Mouse (Mus musculus): Measurements from ENCODE around the gene Zmiz1. TPM values are rescaled to one million over a fixed set of nuclear protein-coding genes. Genes with fewer than 3 reads are reported as not detected.

Gene Zmiz1
- total and polyA plus RNA-seq, 3 experiments = 3.7 to 45.8 (median 11.1) TPM

- Histone ChIP-seq H3K27me3 (replicated peaks) (no peaks in the 10 kb centered on the region), H3K79me2 (replicated peaks; ENCODE audit: control insufficient read depth, extremely low read depth, insufficient read depth, poor library complexity, severe bottlenecking) (0 out of 2 replicates have a peak, but pooled peaks cover 6% of the 10 kb centered on the region), H3K9me3 (replicated peaks; ENCODE audit: low read length) (no peaks in the 10 kb centered on the region), H3K4me3 (replicated peaks in 1 of 3; ENCODE audit: low read depth in 2 of 3, low read length in 2 of 3, poor library complexity in 1 of 3) (no peak overlapping the region), H3K4me2 (ENCODE audit: insufficient read depth, low read depth, poor library complexity, severe bottlenecking) (no peak overlapping the region), H3K9ac (ENCODE audit: insufficient read depth, low read depth) (no peak overlapping the region), H3K36me3 (replicated peaks in 1 of 2; ENCODE audit: control insufficient read depth in 1 of 2, insufficient read depth in 1 of 2, low read length in 1 of 2) (peaks cover 20 to 31% of the 10 kb centered on the region in 2 experiments), H3K27ac (ENCODE audit: insufficient read depth, low read depth) (no peak overlapping the region), H3K4me1 (ENCODE audit: control insufficient read depth in 1 of 2, insufficient read depth in 2 of 2) (peaks cover 41 to 93% of the 10 kb centered on the region in 2 experiments)
- dilution Hi-C loops (cut with MboI; ENCODE audit: extremely low pct_ligation_motif_present, extremely low pct_unique_long_range_greater_than_20kb, low sequenced_read_pairs) (no loop called here), in situ Hi-C loops (cut with MboI; ENCODE audit: low pct_ligation_motif_present, low pct_unique_long_range_greater_than_20kb, low sequenced_read_pairs) (no loop called here)
- TF ChIP-seq GABPA (IDR thresholded peaks at IDR 0.05; ENCODE audit: insufficient replicate concordance, low read depth, low read length) (no peak), ZC3H11A (IDR thresholded peaks at IDR 0.05; ENCODE audit: low read depth, low read length) (no peak), ZKSCAN1 (IDR thresholded peaks at IDR 0.05; ENCODE audit: borderline replicate concordance, low read depth, low read length) (no peak), MXI1 (IDR thresholded peaks at IDR 0.05; ENCODE audit: low read depth, low read length) (no peak), TBP (conservative IDR thresholded peaks at IDR 0.05; ENCODE audit: low read depth, low read length) (no peak), IRF4 (IDR thresholded peaks at IDR 0.05; ENCODE audit: low read depth, low read length) (no peak), ELF1 (IDR thresholded peaks at IDR 0.05; ENCODE audit: low read depth, low read length) (no peak), POLR2A (IDR thresholded peaks at IDR 0.05; ENCODE audit: low read depth, low read length) (no peak), TCF12 (IDR thresholded peaks at IDR 0.05; ENCODE audit: low read depth, low read length) (no peak), JUND (conservative IDR thresholded peaks at IDR 0.05; ENCODE audit: low read depth, low read length) (no peak), ZNF384 (IDR thresholded peaks at IDR 0.05; ENCODE audit: low read depth, low read length) (no peak)
- no peak for DNase-seq (ENCODE audit: extremely low read depth)
Measured at GRCm38 (mm10) chr14:25513496-25513895, 54.5 kb downstream of the Zmiz1 start.

GRCm38 (mm10) chr14:25514943-25515512, 56.0 kb downstream of the Zmiz1 start:
- Histone ChIP-seq H3K4me1 (ENCODE audit: control insufficient read depth in 1 of 2, insufficient read depth in 2 of 2) (peaks cover 47 to 97% of the 10 kb centered on the region in 2 experiments), H3K9me3 (replicated peaks; ENCODE audit: low read length) (no peaks in the 10 kb centered on the region), H3K9ac (ENCODE audit: insufficient read depth, low read depth) (no peak overlapping the region), H3K36me3 (replicated peaks in 1 of 2; ENCODE audit: control insufficient read depth in 1 of 2, insufficient read depth in 1 of 2, low read length in 1 of 2) (peaks cover 13 to 21% of the 10 kb centered on the region in 2 experiments), H3K4me3 (replicated peaks in 1 of 3; ENCODE audit: low read depth in 2 of 3, low read length in 2 of 3, poor library complexity in 1 of 3) (no peak overlapping the region), H3K27me3 (replicated peaks) (no peaks in the 10 kb centered on the region), H3K79me2 (replicated peaks; ENCODE audit: control insufficient read depth, extremely low read depth, insufficient read depth, poor library complexity, severe bottlenecking) (0 out of 2 replicates have a peak, but pooled peaks cover 6% of the 10 kb centered on the region), H3K27ac (ENCODE audit: insufficient read depth, low read depth) (no peak overlapping the region), H3K4me2 (ENCODE audit: insufficient read depth, low read depth, poor library complexity, severe bottlenecking) (no peak overlapping the region)
- dilution Hi-C loops (cut with MboI; ENCODE audit: extremely low pct_ligation_motif_present, extremely low pct_unique_long_range_greater_than_20kb, low sequenced_read_pairs) (no loop called here), in situ Hi-C loops (cut with MboI; ENCODE audit: low pct_ligation_motif_present, low pct_unique_long_range_greater_than_20kb, low sequenced_read_pairs) (loop anchor here (5.0 kb wide), 1 partner anchor 33 kb away; no protein-coding TSS in a partner anchor)
- no peak for TF ChIP-seq EP300 (IDR thresholded peaks at IDR 0.05; ENCODE audit: low read length)
- TF ChIP-seq NRF1 (IDR thresholded peaks at IDR 0.05; ENCODE audit: low read depth, low read length) = no peak
- TF ChIP-seq ZC3H11A (IDR thresholded peaks at IDR 0.05; ENCODE audit: low read depth, low read length) = no peak
- no peak for TF ChIP-seq USF2 (conservative IDR thresholded peaks at IDR 0.05; ENCODE audit: low read depth, low read length)
- no peak for TF ChIP-seq HCFC1 (IDR thresholded peaks at IDR 0.05; ENCODE audit: low read depth, low read length)
- no peak for TF ChIP-seq BHLHE40 (IDR thresholded peaks at IDR 0.05; ENCODE audit: low read depth, low read length)
- no peak for TF ChIP-seq NELFE (IDR thresholded peaks at IDR 0.05; ENCODE audit: low read depth, low read length)
- no peak for TF ChIP-seq GABPA (IDR thresholded peaks at IDR 0.05; ENCODE audit: insufficient replicate concordance, low read depth, low read length)
- TF ChIP-seq CHD1 (IDR thresholded peaks at IDR 0.05; ENCODE audit: low read depth, low read length) = no peak
- no peak for TF ChIP-seq ELF1 (IDR thresholded peaks at IDR 0.05; ENCODE audit: low read depth, low read length)
- TF ChIP-seq USF1 (IDR thresholded peaks at IDR 0.05; ENCODE audit: low read depth, low read length) = no peak
- TF ChIP-seq TBP (conservative IDR thresholded peaks at IDR 0.05; ENCODE audit: low read depth, low read length) = no peak
- TF ChIP-seq MXI1 (IDR thresholded peaks at IDR 0.05; ENCODE audit: low read depth, low read length) = no peak
- TF ChIP-seq SMC3 (IDR thresholded peaks at IDR 0.05; ENCODE audit: low read depth, low read length) = no peak
- TF ChIP-seq SIN3A (IDR thresholded peaks at IDR 0.05; ENCODE audit: low read length) = no peak
- no peak for TF ChIP-seq PAX5 (IDR thresholded peaks at IDR 0.05; ENCODE audit: low read length)
- TF ChIP-seq MAX (IDR thresholded peaks at IDR 0.05; ENCODE audit: low read length) = no peak
- no peak for TF ChIP-seq CHD2 (IDR thresholded peaks at IDR 0.05; ENCODE audit: low read length)
- no peak for DNase-seq (ENCODE audit: extremely low read depth)

All from CH12.LX (cell line).